Mouse (Mus musculus): Measurements from ENCODE around the gene Ntrk1. TPM values are rescaled to one million over a fixed set of nuclear protein-coding genes. Genes with fewer than 3 reads are reported as not detected.

The Ntrk1 gene
- total and polyA plus RNA-seq, 3 experiments, result 0.14 to 0.57 (median 0.16) TPM

GRCm38 (mm10) chr3:87764506-87764905 lies 30.5 kb downstream of the Ntrk1 start:
- TF ChIP-seq CTCF (IDR thresholded peaks at IDR 0.05) (no peak), POLR2A (IDR thresholded peaks at IDR 0.05; ENCODE audit: insufficient read depth, low read depth, low read length) (no peak), EP300 (IDR thresholded peaks at IDR 0.05; ENCODE audit: insufficient read depth, low read depth, low read length) (no peak)
- H3K36me3 ChIP-seq (ENCODE audit: control insufficient read depth, insufficient read depth, low read length), result no peaks in the 10 kb centered on the region
- peak overlapping the region; percentile 20 for H3K9ac ChIP-seq (ENCODE audit: low read depth, low read length)
- peak in 1 of 2 experiments; percentile 38 for DNase-seq
- H3K4me3 ChIP-seq, result peak overlapping the region; percentile 40
- intact Hi-C loops (cut with DNase I), result loop anchor here (10.0 kb wide), 1 partner anchor 210 kb away; the partner anchor contains the start of gene Nes
- peaks cover 18% of the 10 kb centered on the region for H3K4me1 ChIP-seq (ENCODE audit: control insufficient read depth, insufficient read depth, low read length)
- no peaks in the 10 kb centered on the region for H3K79me2 ChIP-seq (replicated peaks; ENCODE audit: control insufficient read depth, insufficient read depth, low read length)
- peak overlapping the region; percentile 93 for H3K27ac ChIP-seq
- 13% methylated on average over 10 of the region's 10 CpGs for WGBS
- no peaks in the 10 kb centered on the region for H3K27me3 ChIP-seq (ENCODE audit: control insufficient read depth, insufficient read depth, low read length)

DNA sequence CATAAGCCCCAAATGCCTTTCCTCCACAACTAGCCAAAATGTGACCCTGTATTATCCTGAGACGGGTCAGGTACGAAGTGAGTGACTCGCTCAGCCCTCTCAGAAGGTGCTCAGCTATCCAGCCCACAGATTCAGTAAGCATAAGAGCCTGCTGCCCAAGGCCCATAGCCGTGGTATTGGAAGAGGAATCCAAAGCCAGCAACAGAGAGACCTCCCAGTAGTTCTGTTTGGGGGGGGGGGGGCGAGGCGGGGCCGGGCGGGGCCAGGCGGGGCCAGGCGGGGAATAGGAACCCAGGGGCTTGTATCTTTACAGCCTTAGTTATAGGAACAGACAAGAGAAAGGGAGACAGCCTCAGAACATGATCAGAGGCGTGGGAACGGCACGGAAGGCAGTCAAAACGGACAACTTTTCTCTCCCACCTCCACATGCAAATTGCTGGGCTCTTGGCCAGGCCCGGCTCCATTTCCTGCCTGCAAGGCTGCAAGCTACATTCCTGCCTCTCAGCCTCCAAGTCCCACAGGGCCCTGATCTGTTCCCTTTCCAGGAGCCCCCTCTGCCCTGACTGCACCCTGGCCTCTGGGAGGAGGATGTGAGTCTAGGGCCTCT lies 31.2 kb downstream of the Ntrk1 start:
- peak overlapping the region; percentile 27; the same call in 1 of the 2 replicates for H3K9ac ChIP-seq (ENCODE audit: low read depth, low read length)
- peak overlapping the region; percentile 40 for H3K4me3 ChIP-seq
- H3K4me1 ChIP-seq (ENCODE audit: control insufficient read depth, insufficient read depth, low read length), result peaks cover 18% of the 10 kb centered on the region
- TF ChIP-seq CTCF (IDR thresholded peaks at IDR 0.05) (peak; percentile 42), EP300 (IDR thresholded peaks at IDR 0.05; ENCODE audit: insufficient read depth, low read depth, low read length) (no peak)
- H3K36me3 ChIP-seq (ENCODE audit: control insufficient read depth, insufficient read depth, low read length), result no peaks in the 10 kb centered on the region
- WGBS, result 14% methylated on average over 11 of the region's 15 CpGs
- intact Hi-C loops (cut with DNase I), result loop anchor here (10.0 kb wide), 1 partner anchor 211 kb away; the partner anchor contains the start of gene Nes
- DNase-seq, result peak; percentile 85 to 86
- peak overlapping the region; percentile 93 for H3K27ac ChIP-seq
- no peaks in the 10 kb centered on the region for H3K79me2 ChIP-seq (replicated peaks; ENCODE audit: control insufficient read depth, insufficient read depth, low read length)
- no peaks in the 10 kb centered on the region for H3K27me3 ChIP-seq (ENCODE audit: control insufficient read depth, insufficient read depth, low read length)

- H3K27ac ChIP-seq, result peak overlapping the region; percentile 93
- H3K4me3 ChIP-seq, result peak overlapping the region; percentile 40; the same call in 1 of the 2 replicates
- 30% methylated on average over 4 of the region's 4 CpGs for WGBS
- H3K79me2 ChIP-seq (replicated peaks; ENCODE audit: control insufficient read depth, insufficient read depth, low read length), result no peaks in the 10 kb centered on the region
- intact Hi-C loops (cut with DNase I), result loop anchor here (10.0 kb wide), 1 partner anchor 212 kb away; the partner anchor contains the start of gene Nes
- DNase-seq, result no peak
- TF ChIP-seq POLR2A (IDR thresholded peaks at IDR 0.05; ENCODE audit: insufficient read depth, low read depth, low read length) (no peak), CTCF (IDR thresholded peaks at IDR 0.05) (no peak), EP300 (IDR thresholded peaks at IDR 0.05; ENCODE audit: insufficient read depth, low read depth, low read length) (no peak)
- H3K4me1 ChIP-seq (ENCODE audit: control insufficient read depth, insufficient read depth, low read length), result peaks cover 18% of the 10 kb centered on the region
- H3K9ac ChIP-seq (ENCODE audit: low read depth, low read length), result 0 out of 2 replicates have a peak overlapping the region, but pooled peaks have one; percentile 5
- H3K27me3 ChIP-seq (ENCODE audit: control insufficient read depth, insufficient read depth, low read length), result no peaks in the 10 kb centered on the region
- H3K36me3 ChIP-seq (ENCODE audit: control insufficient read depth, insufficient read depth, low read length), result no peaks in the 10 kb centered on the region
Observed at GRCm38 (mm10) chr3:87763202-87763601, 31.8 kb downstream of the Ntrk1 start.

DNA sequence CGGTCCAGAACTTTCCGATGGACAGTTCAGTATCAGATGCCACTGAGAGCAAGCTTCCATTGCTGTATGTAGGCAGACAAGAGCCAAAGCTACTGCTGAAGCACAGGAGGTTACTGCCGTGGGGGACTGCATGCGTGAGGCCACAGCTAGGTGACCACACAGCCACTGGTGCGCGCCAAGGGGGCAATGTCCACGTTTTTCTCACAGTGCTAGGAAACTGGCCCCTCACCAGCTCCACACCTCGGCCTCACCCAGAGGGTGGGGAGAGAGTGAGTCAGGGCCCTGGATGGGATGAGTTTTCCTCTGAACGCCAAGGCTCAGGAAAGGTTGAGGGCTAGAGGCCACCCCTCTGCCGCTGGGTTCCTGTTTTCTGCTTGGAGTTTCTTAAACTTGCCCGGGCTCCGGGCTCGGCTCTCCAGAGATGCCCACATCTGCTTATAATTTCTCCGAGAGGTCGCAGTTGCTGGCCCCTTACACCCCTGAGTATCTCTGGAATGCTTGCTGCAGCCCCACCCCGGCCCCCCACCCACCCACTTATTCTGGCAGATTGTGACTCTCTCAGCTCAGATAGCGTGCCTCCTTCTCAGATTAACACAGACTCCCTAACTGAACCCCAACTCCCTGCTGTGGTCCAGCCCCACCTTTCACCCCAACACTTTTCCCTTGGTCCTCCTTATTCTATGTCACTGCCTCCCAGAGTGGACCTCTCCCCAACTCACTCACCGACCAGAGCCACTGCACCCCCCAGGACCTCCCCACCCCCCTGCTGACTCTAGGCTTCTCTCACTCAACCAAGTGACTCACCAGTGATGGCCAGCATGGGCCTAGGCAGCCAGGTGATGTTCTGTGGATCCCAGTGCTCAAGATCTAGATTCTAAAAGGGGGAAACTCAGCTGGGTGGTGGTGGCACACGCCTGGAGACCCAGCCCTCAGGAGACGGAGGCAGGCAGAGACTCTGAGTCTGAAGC lies 33.3 kb downstream of the Ntrk1 start:
- Histone ChIP-seq H3K36me3 (ENCODE audit: control insufficient read depth, insufficient read depth, low read length) (no peaks in the 10 kb centered on the region), H3K79me2 (replicated peaks; ENCODE audit: control insufficient read depth, insufficient read depth, low read length) (no peaks in the 10 kb centered on the region), H3K27ac (no peak overlapping the region), H3K9ac (ENCODE audit: low read depth, low read length) (no peak overlapping the region), H3K27me3 (ENCODE audit: control insufficient read depth, insufficient read depth, low read length) (no peaks in the 10 kb centered on the region), H3K4me3 (no peak overlapping the region), H3K4me1 (ENCODE audit: control insufficient read depth, insufficient read depth, low read length) (peaks cover 17% of the 10 kb centered on the region)
- no peak for DNase-seq
- TF ChIP-seq CTCF (IDR thresholded peaks at IDR 0.05) (no peak), POLR2A (IDR thresholded peaks at IDR 0.05; ENCODE audit: insufficient read depth, low read depth, low read length) (no peak), EP300 (IDR thresholded peaks at IDR 0.05; ENCODE audit: insufficient read depth, low read depth, low read length) (no peak)
- 64% methylated on average over 20 of the region's 20 CpGs for WGBS
- intact Hi-C loops (cut with DNase I), result loop anchor here (10.0 kb wide), 1 partner anchor 213 kb away; the partner anchor contains the start of gene Nes

DNA sequence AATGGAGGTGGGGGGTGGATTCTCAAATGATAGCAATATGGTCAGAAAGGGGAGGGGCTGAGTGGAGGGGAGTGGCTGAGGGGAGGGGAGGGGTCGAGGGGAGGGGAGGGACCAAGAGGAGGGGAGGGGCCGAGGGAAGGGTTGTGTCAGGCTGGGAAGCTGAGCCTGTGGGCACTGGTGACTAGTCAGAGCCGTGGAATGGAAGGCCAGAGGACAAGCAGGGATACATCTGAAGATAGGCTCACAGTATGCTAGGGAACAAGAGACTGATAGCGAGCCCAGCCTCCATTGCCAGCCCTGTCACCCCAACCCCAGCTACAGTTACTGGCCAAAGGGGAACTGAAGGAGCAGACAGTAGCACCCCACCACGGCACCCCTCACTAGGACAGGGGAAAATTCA lies 36.3 kb downstream of the Ntrk1 start:
- intact Hi-C loops (cut with DNase I), result loop anchor here (5.0 kb wide), 1 partner anchor 59 kb away; no protein-coding TSS in a partner anchor
- H3K9ac ChIP-seq (ENCODE audit: low read depth, low read length), result no peak overlapping the region
- no peaks in the 10 kb centered on the region for H3K79me2 ChIP-seq (replicated peaks; ENCODE audit: control insufficient read depth, insufficient read depth, low read length)
- peaks cover 5% of the 10 kb centered on the region for H3K4me1 ChIP-seq (ENCODE audit: control insufficient read depth, insufficient read depth, low read length)
- H3K4me3 ChIP-seq, result no peak overlapping the region
- no peaks in the 10 kb centered on the region for H3K27me3 ChIP-seq (ENCODE audit: control insufficient read depth, insufficient read depth, low read length)
- 62% methylated on average over 4 of the region's 5 CpGs for WGBS
- DNase-seq, result no peak
- TF ChIP-seq EP300 (IDR thresholded peaks at IDR 0.05; ENCODE audit: insufficient read depth, low read depth, low read length), result no peak
- no peak overlapping the region for H3K27ac ChIP-seq
- no peaks in the 10 kb centered on the region for H3K36me3 ChIP-seq (ENCODE audit: control insufficient read depth, insufficient read depth, low read length)

Data from heart, adult 2 months (tissue).